Mouse (Mus musculus): ENCODE data around the gene Vps33b.

The Vps33b gene

DNA sequence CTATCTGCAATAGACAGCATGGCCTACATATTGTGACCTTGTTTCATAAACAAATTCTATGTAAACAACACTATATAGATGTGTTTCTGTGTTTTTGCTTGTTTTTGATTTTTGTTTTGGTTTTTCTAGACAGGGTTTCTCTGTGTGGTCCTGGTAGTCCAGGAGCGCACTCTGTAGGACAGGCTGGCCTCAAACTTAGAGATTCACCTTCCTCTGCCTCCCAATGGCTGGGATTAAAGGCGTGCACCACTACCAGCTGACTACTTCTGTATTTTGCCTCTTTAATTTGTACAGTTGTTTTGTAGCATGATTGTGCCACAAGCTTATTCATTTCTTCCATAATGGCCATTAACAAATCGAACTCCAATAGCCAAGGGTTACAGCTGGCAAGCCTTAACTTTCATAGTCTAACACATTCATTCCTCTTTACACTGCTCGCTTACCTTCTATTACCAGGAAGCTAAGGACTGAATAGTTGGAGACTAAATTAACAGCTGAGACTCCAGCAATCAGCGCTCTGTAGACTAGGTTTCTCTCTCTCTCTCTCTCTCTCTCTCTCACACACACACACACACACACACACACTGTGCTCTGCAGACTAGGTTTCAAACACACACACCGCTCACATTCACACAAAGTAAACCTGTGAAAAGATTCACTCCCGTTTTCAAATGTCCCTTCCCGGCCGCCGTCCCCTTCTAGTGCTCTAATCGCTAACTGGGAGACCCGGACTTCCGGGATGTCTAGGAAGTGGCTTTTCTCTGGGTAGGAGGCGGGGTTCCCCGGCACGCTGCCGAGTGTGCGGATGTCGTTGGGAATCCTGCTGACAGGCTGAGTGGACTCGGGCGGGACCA, at the start of gene Vps33b:
Vps33b (plus strand) TSS at position 753 of the 854 bp plus-strand sequence.
- peak; percentile 99 for DNase-seq (ENCODE audit: low spot score in 2 of 2)

DNA sequence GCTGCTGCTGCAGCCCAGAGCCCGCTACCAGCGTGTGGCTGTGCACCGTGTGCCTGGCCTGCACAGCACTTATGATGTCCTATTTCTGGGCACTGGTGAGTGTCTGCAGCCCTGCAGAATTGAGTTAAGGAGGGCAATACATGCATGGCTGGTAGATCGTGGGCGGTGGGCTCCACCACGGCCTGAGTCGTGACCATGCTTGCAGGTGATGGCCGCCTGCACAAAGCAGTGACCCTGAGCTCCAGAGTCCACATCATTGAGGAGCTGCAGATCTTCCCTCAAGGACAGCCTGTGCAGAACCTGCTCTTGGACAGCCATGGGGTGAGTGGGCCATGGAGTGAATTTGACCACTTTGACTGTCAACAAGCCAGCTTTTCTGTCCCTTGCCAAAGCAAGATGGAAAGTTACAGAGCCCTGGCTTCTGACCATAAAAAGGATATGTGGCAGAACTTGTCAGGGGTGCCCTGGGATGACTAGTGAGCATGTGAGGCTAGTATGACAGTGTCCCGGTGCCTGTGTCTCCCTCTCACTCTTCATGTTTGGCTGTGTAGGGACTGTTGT, 49.1 kb upstream of the Vps33b start:
- no peak for DNase-seq (ENCODE audit: low spot score in 2 of 2)

DNA sequence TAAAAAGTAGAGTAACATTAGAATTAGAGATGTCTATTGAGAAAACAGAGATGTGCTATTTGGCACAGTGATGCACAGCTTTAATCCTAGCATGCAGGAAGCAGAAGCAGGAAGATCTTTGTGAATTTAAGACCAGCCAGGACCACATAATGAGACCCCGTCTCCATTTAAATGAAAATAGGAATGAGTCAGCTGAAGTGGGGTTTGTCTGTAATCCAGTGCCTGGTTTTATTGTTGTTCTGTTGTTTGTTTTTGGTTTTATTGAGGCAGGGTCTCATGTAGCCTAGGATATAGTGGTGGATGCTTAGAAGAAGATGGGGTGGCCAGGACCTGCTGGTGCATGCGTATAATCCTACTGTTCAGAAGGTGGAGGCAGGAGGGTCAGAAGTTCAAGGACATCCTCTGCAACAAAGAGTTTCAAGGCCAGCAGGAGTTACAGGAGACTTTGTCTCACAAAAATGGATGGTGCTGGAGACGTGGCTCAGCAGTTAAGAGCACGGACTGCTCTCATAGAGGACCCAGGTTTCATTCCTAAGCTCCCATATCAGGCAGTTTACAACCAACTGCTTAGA, 48.2 kb upstream of the Vps33b start:
- no peak for DNase-seq (ENCODE audit: low spot score in 2 of 2)

DNA sequence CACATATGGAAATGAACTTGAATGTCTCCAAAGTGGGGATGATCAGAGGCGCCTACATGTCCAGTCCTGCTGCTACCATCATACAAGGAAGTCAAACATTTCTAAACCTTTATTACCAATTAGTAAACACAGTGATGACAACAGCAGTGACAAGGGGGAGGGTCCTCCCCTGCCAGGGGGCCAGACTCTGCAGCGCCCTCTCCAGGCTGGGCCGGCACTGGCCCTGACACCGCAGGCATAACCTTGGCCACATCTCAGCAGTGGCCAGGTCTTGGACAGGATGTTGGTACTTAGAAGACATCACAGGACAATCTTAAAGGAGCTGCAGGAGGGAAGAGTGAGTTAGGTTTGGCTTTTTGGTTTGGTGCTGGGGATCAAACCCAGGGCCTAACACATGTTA, 42.4 kb upstream of the Vps33b start:
- DNase-seq (ENCODE audit: low spot score in 2 of 2) = no peak

DNA sequence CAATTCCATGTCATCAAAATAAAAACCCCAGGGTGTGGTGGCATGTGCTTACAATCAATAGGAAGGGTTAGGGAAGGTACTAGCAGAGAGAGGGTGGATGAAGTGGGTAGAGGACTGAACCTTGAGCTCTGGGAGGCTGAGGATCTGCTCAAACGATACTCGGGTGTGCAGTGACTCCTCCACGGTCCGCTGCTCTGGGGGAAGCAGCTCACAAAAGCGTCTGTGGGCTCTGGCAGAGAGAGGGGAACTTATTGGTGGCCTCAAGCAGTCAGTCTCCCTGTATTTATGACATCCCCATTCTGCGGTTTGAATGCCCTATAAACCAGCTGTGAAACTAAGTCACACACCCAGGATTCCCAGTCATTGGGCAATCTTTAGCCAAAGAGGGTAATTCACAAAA, 39.3 kb upstream of the Vps33b start:
- no peak for DNase-seq (ENCODE audit: low spot score in 2 of 2)

DNA sequence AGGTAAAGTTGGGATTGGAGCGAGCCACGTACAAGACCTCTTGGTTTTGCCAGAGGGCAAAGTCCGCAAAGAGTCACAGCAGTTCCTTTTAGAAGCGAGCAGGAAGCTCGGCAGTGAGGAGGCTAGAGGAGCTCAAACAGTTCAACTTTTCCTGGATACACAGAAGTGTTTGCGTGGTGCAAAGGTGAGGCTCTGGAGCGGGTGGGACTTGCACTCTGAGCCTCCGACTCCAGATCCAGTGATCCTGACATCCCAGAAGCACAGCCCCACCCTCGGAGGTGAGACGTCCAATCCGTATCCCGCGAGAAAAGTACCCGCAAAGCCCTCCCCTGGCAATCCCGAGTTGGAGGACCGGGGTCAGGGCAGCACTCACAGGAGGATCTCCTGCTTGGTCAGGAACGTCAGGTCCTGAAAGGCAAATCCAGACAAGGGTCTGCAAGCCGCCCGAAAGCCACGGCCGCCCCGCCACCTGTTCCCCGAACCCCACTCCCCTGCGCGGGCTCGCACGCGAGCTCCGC, 37.4 kb upstream of the Vps33b start:
- DNase-seq (ENCODE audit: low spot score in 2 of 2) = no peak

DNA sequence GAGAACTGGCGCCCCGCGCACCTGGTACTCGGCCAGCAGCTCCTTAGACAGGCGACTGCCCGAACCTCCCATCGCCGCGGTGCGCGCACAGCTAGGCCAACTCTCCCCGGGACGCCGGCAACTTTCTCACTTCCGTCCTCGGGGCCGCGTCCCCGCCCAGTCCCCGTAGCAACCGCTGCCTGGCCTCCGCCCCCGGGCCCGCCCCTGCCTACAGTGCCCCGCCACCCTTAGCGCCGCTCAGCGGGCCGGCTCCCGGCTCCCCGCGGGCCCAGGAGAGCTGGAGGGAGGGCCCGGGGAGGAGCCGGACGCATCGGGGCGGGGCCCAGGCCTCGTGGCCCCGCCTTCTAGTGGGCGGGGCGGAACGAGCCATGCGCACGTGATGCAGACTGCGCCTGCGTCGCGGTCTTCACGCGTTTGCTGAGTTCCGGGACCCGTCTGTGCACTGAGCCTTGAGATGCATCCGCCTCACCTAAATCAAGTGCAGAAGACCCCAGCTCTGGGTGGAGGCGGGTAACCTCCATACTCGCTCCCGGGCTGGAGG, 36.9 kb upstream of the Vps33b start, which contains the start of the genes Cib1 and Gdpgp1:
Cib1 (minus strand) TSS at position 325 of the 541 bp plus-strand sequence.
Gdpgp1 (plus strand) TSS at position 377 of the 541 bp plus-strand sequence.
- DNase-seq (ENCODE audit: low spot score in 2 of 2) = peak; percentile 95 to 96

DNA sequence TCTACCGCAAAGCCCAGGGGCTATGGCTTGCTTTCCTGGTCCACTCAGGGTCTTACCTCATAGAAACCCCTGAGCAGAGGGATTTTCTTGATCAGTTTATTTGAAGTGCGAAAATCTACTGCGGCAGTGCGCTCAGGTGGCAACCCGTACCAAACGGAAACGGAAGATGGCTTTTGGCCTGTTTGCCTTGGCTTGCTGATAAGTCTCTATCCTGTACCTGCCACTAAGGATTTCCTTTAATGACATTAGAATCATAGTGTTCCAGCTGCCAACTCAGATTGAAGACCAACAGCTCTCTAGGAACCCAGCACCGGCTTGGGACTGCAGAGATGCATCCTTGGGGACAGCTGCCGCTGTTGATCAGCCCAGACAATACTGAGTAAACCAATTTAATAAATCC, 35.6 kb upstream of the Vps33b start:
- no peak for DNase-seq (ENCODE audit: low spot score in 2 of 2)

DNA sequence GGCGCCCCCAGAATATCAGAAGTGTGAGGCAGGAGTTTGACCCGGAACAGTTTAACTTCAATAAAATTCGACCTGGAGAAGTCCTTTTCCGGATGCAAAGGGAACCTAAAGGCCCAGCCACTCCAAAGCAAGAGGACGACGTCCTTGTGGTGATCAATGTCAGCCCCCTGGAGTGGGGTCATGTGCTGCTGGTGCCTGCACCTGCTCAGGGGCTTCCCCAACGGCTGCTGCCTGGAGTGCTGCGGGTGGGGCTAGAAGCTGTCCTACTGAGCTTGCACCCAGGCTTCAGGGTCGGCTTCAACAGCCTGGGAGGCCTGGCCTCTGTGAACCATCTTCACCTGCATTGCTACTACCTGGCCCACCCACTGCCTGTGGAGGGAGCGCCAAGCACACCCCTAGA, 30.9 kb upstream of the Vps33b start:
- no peak for DNase-seq (ENCODE audit: low spot score in 2 of 2)

DNA sequence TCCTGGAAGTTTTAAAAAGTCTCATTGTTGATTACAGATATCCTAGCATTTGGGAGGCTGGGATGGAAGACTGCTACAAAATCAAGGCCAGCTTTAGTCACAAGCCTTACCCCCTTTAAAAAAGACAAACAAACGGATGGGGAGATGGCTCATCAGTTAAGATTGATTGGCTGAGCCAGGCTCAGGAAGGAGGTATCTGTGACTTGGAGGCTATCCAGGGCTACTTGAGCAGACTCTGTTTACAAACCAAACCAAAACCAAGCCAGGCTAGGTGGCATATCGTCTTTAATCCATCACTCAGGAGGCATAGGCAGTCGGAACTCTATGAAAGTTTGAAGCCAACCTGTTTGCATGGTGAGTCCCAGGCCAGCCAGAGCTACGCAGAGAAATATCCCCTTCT, 27.8 kb upstream of the Vps33b start:
- no peak for DNase-seq (ENCODE audit: low spot score in 2 of 2)

DNA sequence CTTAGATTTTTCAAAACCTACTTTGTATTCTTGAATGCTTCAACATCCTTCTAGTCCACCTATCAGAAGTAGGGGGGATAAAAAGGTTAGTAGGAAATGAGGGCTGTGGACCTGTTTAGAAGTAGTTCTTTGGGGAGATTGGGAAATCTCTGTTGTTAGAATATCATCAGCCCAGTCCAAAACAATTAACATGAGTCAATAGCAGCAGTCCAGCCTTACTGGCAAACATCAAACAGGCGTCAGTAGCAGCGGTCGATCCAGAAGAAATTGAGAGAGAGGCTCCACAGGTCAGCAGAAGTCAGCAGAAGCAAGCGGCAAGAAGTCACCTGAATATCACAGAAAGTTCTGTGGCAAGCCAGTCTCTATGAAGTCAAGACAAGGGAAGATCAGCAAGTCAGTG, 24.6 kb upstream of the Vps33b start:
- no peak for DNase-seq (ENCODE audit: low spot score in 2 of 2)

DNA sequence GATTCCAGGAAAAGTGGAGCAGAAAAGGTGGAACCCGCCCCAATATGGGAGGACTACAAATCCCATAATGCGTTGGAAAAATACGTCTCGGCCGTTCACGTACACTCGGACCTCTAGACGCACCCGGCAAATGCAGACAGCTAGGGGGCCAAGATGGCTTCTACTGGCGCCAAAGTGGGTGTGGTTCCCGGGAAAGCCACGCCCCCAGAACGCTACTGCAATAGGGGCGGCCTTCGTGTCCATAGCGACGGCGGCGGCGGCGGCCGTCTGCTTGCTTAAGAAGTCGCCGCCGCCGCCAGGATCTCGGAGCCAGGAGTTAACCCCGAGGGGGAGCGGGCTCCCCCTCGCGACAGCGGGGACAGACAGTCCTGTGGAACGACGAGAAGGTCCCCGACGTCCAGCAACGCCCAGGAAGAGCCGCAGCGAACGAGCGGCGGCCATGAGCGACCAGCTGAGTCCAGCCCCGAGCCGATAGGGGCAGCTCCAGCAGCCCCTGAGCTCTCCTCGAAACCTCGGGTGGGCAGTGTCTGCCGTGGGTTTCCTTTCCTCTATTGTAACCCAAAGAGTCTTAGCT, 23.2 kb upstream of the Vps33b start, which contains the start of gene Ttll13:
Ttll13 (plus strand) TSS at position 229 of the 574 bp plus-strand sequence.
- peak; percentile 98 to 99 for DNase-seq (ENCODE audit: low spot score in 2 of 2)

DNA sequence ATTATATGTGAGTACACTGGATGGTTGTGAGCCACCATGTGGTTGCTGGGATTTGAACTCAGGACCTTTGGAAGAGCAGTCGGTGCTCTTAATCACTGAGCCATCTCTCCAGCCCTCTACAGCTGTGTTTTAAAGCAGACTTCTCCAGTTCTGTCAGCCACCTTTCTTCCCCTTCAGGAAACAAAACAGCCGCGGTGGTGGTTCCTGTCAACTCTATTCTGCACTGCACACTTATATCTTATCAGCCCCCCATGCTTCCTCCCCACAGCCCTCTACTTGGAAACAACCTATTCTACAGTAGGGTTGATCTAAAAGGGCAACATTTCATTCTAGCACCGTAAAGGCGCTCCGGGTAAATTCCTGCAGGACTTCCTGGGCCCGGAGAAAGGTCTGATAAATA, 22.6 kb upstream of the Vps33b start:
- no peak for DNase-seq (ENCODE audit: low spot score in 2 of 2)

DNA sequence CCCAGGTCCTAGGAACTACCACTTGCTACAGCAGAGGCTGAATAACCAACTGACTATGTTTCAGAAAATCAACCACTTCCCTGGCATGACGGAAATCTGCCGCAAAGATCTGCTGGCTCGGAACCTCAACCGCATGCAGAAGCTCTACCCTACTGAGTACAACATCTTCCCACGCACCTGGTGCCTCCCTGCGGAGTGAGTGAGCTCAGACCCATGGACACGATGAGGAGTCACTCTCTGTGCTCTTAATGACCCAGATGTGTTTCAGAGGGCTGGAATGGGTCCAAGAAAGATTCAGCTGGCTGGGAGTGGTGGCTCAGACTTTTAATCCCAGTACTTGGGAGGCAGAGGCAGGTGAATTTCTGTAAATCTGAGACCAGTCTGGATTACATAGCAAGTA, 17.0 kb upstream of the Vps33b start:
- no peak for DNase-seq (ENCODE audit: low spot score in 2 of 2)

DNA sequence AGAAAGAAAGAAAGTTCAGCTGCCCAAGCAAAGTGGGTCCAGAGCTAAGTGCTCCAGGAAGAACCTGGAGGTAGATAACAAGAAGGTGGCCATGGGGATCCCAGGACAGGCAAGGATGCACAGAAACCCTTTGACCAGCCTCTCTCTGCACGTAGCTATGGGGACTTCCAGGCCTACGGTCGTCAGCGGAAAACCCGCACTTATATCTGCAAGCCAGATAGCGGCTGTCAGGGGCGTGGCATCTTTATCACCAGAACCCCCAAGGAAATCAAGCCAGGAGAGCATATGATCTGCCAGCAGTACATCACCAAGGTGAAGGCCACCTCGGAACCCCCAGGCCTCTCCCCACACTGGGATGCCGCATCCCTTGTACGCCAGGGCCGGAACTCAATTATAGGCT, 16.6 kb upstream of the Vps33b start:
- DNase-seq (ENCODE audit: low spot score in 2 of 2) = no peak

DNA sequence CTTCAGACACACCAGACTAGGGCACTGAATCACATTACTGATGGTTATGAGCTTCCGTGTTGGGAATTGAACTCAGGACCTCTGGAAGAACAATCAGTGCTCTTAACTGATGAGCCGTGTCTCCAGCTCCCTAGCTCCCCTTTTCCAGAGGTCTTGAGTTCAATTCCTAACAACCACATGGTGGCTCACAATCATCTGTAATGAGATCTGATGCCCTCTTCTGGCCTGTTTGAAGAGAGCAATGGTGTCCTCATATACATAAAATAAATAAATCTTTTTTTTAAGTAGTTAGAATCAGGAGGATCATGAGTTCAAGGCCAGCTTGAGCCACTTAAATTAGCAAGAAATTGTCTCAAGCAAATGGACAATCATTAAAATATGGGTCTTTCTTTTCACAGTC, 13.5 kb upstream of the Vps33b start:
- DNase-seq (ENCODE audit: low spot score in 2 of 2) = no peak

DNA sequence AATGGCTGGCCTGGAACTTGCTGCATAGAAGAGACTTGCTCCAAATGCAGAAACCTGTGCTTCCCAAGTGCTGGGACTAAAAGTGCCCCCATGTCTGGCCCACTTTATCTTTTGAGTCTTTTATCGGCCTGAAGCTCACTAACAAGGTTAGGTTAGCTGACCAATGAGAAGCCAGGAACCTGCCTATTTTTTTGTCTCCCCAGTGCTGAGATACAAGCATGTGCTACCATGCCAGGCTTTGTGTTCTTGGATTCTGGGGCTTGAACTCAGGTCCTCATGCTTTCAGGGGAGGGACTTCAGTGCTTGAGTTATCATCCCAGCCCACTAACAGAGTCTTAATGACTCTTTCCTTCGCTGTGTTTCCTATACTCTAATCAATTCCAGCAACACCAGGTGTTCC, 11.7 kb upstream of the Vps33b start:
- DNase-seq (ENCODE audit: low spot score in 2 of 2) = no peak

DNA sequence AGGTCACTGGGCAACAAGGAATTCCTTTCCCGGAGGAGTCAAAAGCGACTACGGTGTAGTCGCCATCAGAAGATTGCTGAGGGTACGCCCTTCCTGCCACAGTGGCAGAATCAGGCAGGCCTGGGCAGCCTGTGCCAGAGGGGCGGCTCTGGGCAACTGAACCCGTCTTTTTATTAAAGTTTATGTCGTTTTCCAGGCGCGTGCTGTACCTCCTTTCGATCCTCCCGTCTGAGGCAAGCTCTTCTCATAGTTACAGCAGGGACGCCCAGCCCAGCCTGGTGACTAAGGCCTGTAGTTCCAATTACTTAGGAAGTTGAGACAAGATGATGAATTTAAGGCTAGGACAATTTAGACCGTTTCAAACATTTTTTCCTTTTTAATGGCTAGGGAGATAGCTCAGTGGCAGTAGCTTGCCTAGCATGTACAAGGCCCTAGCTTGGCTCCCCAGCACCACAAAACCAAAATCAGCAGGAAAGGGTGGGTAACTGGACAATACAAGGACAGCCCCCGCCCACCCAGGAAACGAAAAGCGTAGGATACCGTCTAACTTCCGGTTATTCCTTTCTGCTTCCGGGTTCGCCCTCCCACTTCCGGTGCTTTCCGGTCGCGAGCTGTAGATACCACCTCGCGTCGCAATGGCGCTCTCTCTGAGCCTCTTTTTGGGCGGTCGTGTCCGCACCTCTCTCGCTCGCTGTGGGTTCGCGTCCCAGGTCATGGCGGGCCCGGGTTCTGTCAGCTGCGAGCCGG, 8.7 kb upstream of the Vps33b start, which contains the start of gene Ngrn:
Ngrn (plus strand) TSS at position 591 of the 747 bp plus-strand sequence.
- peak; percentile 92 to 94 for DNase-seq (ENCODE audit: low spot score in 2 of 2)

DNA sequence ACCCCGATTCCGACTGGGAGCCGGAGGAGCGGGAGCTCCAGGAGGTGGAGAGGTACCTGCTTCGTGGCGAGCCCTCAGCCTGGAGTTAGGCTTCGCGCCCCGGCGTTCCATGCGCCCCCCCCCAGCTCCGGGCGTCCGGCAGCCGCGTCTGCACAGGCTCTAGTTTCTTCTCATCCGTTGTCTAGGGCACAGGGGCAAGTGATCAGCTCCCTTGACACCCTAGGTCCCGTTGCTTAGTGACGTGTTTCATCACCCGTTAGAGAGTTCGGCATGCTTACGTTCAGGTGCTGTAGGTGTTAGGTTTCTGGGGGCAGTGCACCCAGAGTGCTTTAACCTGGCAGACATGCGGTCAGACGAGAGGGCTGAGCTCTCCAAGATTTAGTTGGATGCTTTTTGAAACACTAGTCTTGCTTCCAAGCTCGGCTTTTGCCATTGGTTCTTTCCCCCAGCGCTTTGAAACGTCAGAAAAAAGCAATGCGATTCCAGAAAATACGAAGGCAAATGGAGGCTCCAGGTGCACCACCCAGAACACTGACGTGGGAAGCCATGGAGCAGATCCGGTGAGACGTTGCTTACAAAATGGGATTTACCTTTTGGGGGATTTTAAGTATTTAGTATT, 8.0 kb upstream of the Vps33b start:
- peak in 1 of 2 experiments; percentile 53 for DNase-seq (ENCODE audit: low spot score in 2 of 2)

DNA sequence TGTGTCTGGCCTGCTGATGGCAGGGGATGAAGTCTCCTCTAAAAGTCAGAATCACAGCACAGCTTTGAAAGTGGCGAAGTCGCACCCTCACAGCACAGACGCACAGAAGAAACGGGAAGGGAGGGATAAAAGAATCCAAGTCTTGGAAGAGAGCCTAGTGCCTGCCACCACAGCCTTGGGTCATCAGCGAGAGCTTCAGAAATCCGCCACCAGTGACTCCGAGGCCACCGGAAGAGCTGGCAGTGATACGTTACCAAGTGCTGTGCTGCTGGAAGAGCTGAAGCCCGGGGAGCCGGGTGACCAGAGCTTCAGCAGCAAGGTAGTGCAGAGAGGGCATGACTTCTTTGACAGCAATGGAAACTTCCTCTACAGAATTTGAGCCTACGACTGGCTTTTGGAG, 4.8 kb upstream of the Vps33b start:
- DNase-seq (ENCODE audit: low spot score in 2 of 2) = no peak

DNA sequence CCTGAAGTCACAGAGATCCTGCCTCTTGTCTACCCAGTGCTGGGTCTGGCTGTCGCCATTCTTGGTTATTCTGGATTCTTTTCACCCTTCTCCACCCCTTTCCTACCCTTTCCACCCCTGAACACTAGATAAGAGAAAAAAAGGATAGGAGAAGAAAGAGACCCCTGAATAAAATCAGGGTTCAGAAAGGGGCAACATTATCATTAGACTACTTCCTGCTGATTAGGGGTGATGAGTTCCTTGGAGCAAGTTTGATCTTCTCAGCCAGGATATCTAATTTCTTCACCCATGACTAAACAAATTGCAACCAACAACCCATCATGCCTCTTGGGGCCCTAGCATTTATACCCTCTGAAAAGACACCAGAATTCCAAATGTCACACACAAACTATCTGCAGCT, 1.7 kb upstream of the Vps33b start:
- DNase-seq (ENCODE audit: low spot score in 2 of 2) = no peak

All from right cerebral cortex, postnatal 10 days (tissue).